Comparison of ENCODE assay signal across 9 mouse cellular contexts in genomic region chr12:30036569-30037055, GRCm38 (mm10).
DNase-seq lines count a peak whose midpoint lies in the region; ATAC-seq and TF ChIP-seq lines count a peak whose summit lies in the region.
"Had no signal": no experiment of that assay in that cellular context is flagged by ENCODE, and none has a peak within 500 bp of the region (broad histone marks: within the 10 kb centered on the region; RNA-seq: fewer than 3 reads in every experiment).

No protein-coding gene starts in this region.

- H3ac ChIP-seq in myocyte (ENCODE audit: control insufficient read depth, insufficient read length), result no peak overlapping the region

- no peak for ATAC-seq in heart, embryonic 16.5 days (replicated peaks; ENCODE audit: extremely low read depth, insufficient read depth, low FRiP score)
- no peak for ATAC-seq in heart, embryonic 12.5 days (ENCODE audit: insufficient number of reproducible peaks, low FRiP score)
- peak; percentile 62 for ATAC-seq in hindbrain, embryonic 12.5 days (ENCODE audit: low FRiP score)

- no peaks in the 10 kb centered on the region for H3K27me3 ChIP-seq in heart, embryonic 16.5 days (ENCODE audit: control insufficient read depth, insufficient read depth, low read length)
- no peaks in the 10 kb centered on the region for H3K27me3 ChIP-seq in heart, embryonic 12.5 days (replicated peaks)
- H3K27me3 ChIP-seq in embryonic facial prominence, embryonic 10.5 days (replicated peaks; ENCODE audit: low read depth, poor library complexity, severe bottlenecking), result no peaks in the 10 kb centered on the region
- no peaks in the 10 kb centered on the region for H3K27me3 ChIP-seq in hindbrain, embryonic 12.5 days
- no peaks in the 10 kb centered on the region for H3K27me3 ChIP-seq in myocyte (ENCODE audit: control insufficient read depth, insufficient read depth, insufficient read length)

- 0 out of 2 replicates have a peak overlapping the region, but pooled peaks have one; percentile 2 for H3K27ac ChIP-seq in heart, embryonic 16.5 days (ENCODE audit: low read length)
- H3K27ac ChIP-seq in heart, embryonic 12.5 days (ENCODE audit: poor library complexity, severe bottlenecking), result no peak overlapping the region
- peak overlapping the region; percentile 61; the same call in 1 of the 2 replicates for H3K27ac ChIP-seq in embryonic facial prominence, embryonic 10.5 days (replicated peaks)
- peak overlapping the region; percentile 40; the same call in 1 of the 2 replicates for H3K27ac ChIP-seq in hindbrain, embryonic 12.5 days

- WGBS in heart, embryonic 16.5 days, result 81% methylated on average over 4 of the region's 4 CpGs
- 72% methylated on average over 4 of the region's 4 CpGs for WGBS in heart, embryonic 12.5 days
- WGBS in embryonic facial prominence, embryonic 10.5 days, result 60% methylated on average over 4 of the region's 4 CpGs
- WGBS in hindbrain, embryonic 12.5 days, result 56% methylated on average over 4 of the region's 4 CpGs

- no peaks in the 10 kb centered on the region for H3K4me1 ChIP-seq in heart, embryonic 16.5 days (ENCODE audit: control insufficient read depth, insufficient read depth, low read length)
- H3K4me1 ChIP-seq in heart, embryonic 12.5 days (replicated peaks), result 0 out of 2 replicates have a peak, but pooled peaks cover 6% of the 10 kb centered on the region
- peaks cover 36% of the 10 kb centered on the region for H3K4me1 ChIP-seq in embryonic facial prominence, embryonic 10.5 days
- peaks cover 18% of the 10 kb centered on the region for H3K4me1 ChIP-seq in hindbrain, embryonic 12.5 days

- no peak overlapping the region for H3K4me3 ChIP-seq in heart, embryonic 16.5 days (ENCODE audit: low read length)
- no peak overlapping the region for H3K4me3 ChIP-seq in heart, embryonic 12.5 days
- H3K4me3 ChIP-seq in embryonic facial prominence, embryonic 10.5 days, result no peak overlapping the region
- H3K4me3 ChIP-seq in hindbrain, embryonic 12.5 days, result no peak overlapping the region
- H3K4me3 ChIP-seq in myocyte, result no peak overlapping the region

- DNase-seq in embryonic facial prominence, embryonic 10.5 days (ENCODE audit: low spot score), result no peak
- no peak for DNase-seq in kidney, adult 18-20 months
- no peak for DNase-seq in frontal cortex, postnatal 25 days (ENCODE audit: low spot score in 2 of 2)
- no peak for DNase-seq in urinary bladder, postnatal 10 days (ENCODE audit: low spot score)
- DNase-seq: adrenal gland, postnatal 10 days had no signal

- no peak overlapping the region for H3K4me2 ChIP-seq in heart, embryonic 16.5 days (ENCODE audit: low read depth, low read length)
- H3K4me2 ChIP-seq in heart, embryonic 12.5 days, result no peak overlapping the region
- H3K4me2 ChIP-seq in hindbrain, embryonic 12.5 days (replicated peaks), result no peak overlapping the region
- H3K4me2 ChIP-seq in myocyte (ENCODE audit: low read depth), result peak overlapping the region; percentile 3

- no peaks in the 10 kb centered on the region for H3K9me3 ChIP-seq in heart, embryonic 16.5 days (replicated peaks; ENCODE audit: control insufficient read depth, low read length)
- no peaks in the 10 kb centered on the region for H3K9me3 ChIP-seq in heart, embryonic 12.5 days (replicated peaks)
- no peaks in the 10 kb centered on the region for H3K9me3 ChIP-seq in embryonic facial prominence, embryonic 10.5 days
- no peaks in the 10 kb centered on the region for H3K9me3 ChIP-seq in hindbrain, embryonic 12.5 days (replicated peaks)

- no peak for TF ChIP-seq POLR2A in myocyte (IDR thresholded peaks at IDR 0.05; ENCODE audit: insufficient read length, low read depth)

- H3K36me3 ChIP-seq in heart, embryonic 16.5 days (ENCODE audit: control insufficient read depth, insufficient read depth), result no peaks in the 10 kb centered on the region
- H3K36me3 ChIP-seq in heart, embryonic 12.5 days, result no peaks in the 10 kb centered on the region
- no peaks in the 10 kb centered on the region for H3K36me3 ChIP-seq in embryonic facial prominence, embryonic 10.5 days (replicated peaks)
- H3K36me3 ChIP-seq in hindbrain, embryonic 12.5 days, result no peaks in the 10 kb centered on the region
- no peaks in the 10 kb centered on the region for H3K36me3 ChIP-seq in myocyte (ENCODE audit: control insufficient read depth, insufficient read depth)

- H3K9ac ChIP-seq in heart, embryonic 16.5 days (ENCODE audit: low read length), result no peak overlapping the region
- no peak overlapping the region for H3K9ac ChIP-seq in heart, embryonic 12.5 days
- H3K9ac ChIP-seq in hindbrain, embryonic 12.5 days, result no peak overlapping the region

- no peaks in the 10 kb centered on the region for H3K79me2 ChIP-seq in myocyte (ENCODE audit: control insufficient read depth, insufficient read depth)

TF ChIP-seq in myocyte, 11 proteins besides CTCF, POLR2A, EP300 and RAD21:
- peak; percentile 15 for TF ChIP-seq TCF12 (IDR thresholded peaks at IDR 0.05; ENCODE audit: insufficient read depth, poor library complexity, severe bottlenecking)
- no peak for TF ChIP-seq E2F4 (IDR thresholded peaks at IDR 0.05; ENCODE audit: insufficient read depth)
- TF ChIP-seq USF1 (IDR thresholded peaks at IDR 0.05; ENCODE audit: low read depth), result no peak
- no peak for TF ChIP-seq SRF (IDR thresholded peaks at IDR 0.05; ENCODE audit: control insufficient read depth, insufficient read length, low read depth)
- peak in 2 of 3 experiments; percentile 70 to 76 for TF ChIP-seq MYOD1 (IDR thresholded peaks at IDR 0.05; ENCODE audit: control insufficient read depth in 1 of 3, insufficient read length in 2 of 3, low read depth in 2 of 3)
- TF ChIP-seq MYOG (IDR thresholded peaks at IDR 0.05; ENCODE audit: control insufficient read depth in 1 of 3, insufficient read depth in 1 of 3, insufficient read length in 2 of 3, low read depth in 2 of 3), result peak in 1 of 3 experiments; percentile 32
